Mouse (Mus musculus): ENCODE measurements at regions not wholly inside any gene's neighbourhood (a gene's known extent, or its start where the extent isn't known, plus 50 kb on each side); places are given as distances from the start of the nearest gene placed in this dataset.

GRCm38 (mm10) chr7:111198608-111199355, 116.0 kb upstream of the Eif4g2 start:
- TF ChIP-seq CTCF (IDR thresholded peaks at IDR 0.05; ENCODE audit: low read depth, low read length) (no peak), GATA1 (IDR thresholded peaks at IDR 0.05; ENCODE audit: borderline replicate concordance, low read length) (no peak)

Measured in G1E (cell line).